Mouse (Mus musculus) cerebellum, adult 2 months (tissue): ENCODE data around the gene Pdcd5. TPM values are rescaled to one million over a fixed set of nuclear protein-coding genes. Genes with fewer than 3 reads are reported as not detected.

Source experiments
- DNase-seq, 2 experiments: peaks; one replicate each; pipeline ENCODE4 v3.0.0; 2021
- H3K27ac ChIP-seq: fragments of 200-500 bp; 2 replicates; pipeline ENCODE4 v1.5.1; 2012; ENCODE audit warnings: low read length, control low read depth, inconsistent platforms; ENCODE audit not compliant: insufficient read depth
- H3K27me3 ChIP-seq: fragments of 200-500 bp; 2 replicates; pipeline ENCODE4 v1.6.1; 2012; ENCODE audit warnings: inconsistent platforms, mild to moderate bottlenecking, low read length, moderate library complexity; ENCODE audit not compliant: control insufficient read depth, insufficient read depth
- H3K4me1 ChIP-seq: fragments of 200-500 bp; 2 replicates; pipeline ENCODE4 v1.6.1; 2011; ENCODE audit warnings: low read length; ENCODE audit not compliant: control insufficient read depth, insufficient read depth
- H3K4me3 ChIP-seq: fragments of 200-500 bp; replicated peaks from 2 replicates; pipeline ENCODE3; 2011; ENCODE audit warnings: mild to moderate bottlenecking, low read depth, low read length, control low read depth; ENCODE audit not compliant: insufficient read depth
- CTCF ChIP-seq: fragments of 200-500 bp; IDR thresholded peaks from 2 replicates; pipeline ENCODE4 v1.5.1; 2011; ENCODE audit warnings: low read depth, mild to moderate bottlenecking, control low read depth, low read length, moderate library complexity, borderline replicate concordance; ENCODE audit not compliant: insufficient read depth
- POLR2A ChIP-seq: fragments of 200-500 bp; IDR thresholded peaks from 2 replicates; pipeline ENCODE4 v1.6.1; 2011; ENCODE audit warnings: low read length, control low read depth, borderline replicate concordance; ENCODE audit not compliant: insufficient read depth
- WGBS: fragments of 180-500 bp; shearing (Covaris S2); methylation state at CpG from one replicate; pipeline ENCODE4 v1.1.7; 2018; 5-methylcytosine and 5-hydroxymethylcytosine counted together
- polyA plus RNA-seq: library from polyadenylated mRNA; depleted of rRNA; stranded (reverse); fragments of >200 nt; gene quantifications from 2 replicates; pipeline ENCODE4 v1.2.3, GENCODE M21; 2012

Gene Pdcd5
- polyA plus RNA-seq, 1 experiment: 99.5 TPM

- H3K4me3 ChIP-seq: no peak overlapping the region
- WGBS: 81% methylated on average over 10 of the region's 10 CpGs
- no peak overlapping the region for H3K27ac ChIP-seq
- no peak for DNase-seq
- no peaks in the 10 kb centered on the region for H3K4me1 ChIP-seq
- no peaks in the 10 kb centered on the region for H3K27me3 ChIP-seq
- no peak for TF ChIP-seq CTCF
- TF ChIP-seq POLR2A: no peak
Measured at GRCm38 (mm10) chr7:35651583-35652270, 4.4 kb upstream of the Pdcd5 start.

DNA sequence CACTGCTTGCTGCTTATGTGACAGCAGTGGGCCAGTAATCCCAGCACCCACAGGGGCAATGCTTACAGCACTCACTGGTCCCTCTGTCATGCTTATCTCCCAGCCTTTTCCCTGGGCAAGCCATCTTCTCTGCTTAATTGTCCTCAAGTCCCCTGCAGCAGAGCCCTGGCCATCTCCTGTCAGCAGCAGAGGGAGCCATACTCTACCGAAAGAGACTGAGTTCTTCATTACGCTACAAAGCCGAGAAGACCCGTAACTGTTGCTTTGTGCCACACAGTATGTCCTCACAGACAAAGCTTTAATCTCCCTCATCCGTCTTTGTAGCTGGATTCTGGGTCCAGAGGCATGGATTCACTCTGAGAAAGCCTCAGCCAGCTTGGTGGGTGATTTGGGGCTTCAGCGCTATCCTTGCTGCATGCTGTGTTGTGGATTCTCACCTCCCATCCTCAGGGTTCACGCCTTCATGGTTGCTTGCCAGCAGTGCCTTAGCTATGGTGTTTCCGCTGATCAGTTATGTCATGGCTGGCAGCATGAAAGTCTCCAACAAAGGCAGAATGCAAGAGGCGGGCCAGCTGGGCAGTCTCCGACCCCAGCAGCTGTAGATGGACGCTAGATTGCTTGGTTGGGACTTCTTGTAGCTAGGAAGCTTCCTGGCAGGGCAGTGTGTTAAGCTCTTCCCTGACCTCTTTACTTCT is 3.5 kb upstream of the Pdcd5 start:
- no peak for DNase-seq
- H3K4me3 ChIP-seq: no peak overlapping the region
- H3K27ac ChIP-seq: no peak overlapping the region
- 19% methylated on average over 11 of the region's 11 CpGs for WGBS
- H3K27me3 ChIP-seq: no peaks in the 10 kb centered on the region
- TF ChIP-seq CTCF (peak; percentile 25; the same call in 1 of the 2 replicates), POLR2A (no peak)
- H3K4me1 ChIP-seq: no peaks in the 10 kb centered on the region; the same call in 1 of the 2 replicates

- no peak for DNase-seq
- H3K27me3 ChIP-seq: no peaks in the 10 kb centered on the region
- H3K27ac ChIP-seq: no peak overlapping the region
- H3K4me1 ChIP-seq: no peaks in the 10 kb centered on the region; the same call in 1 of the 2 replicates
- TF ChIP-seq POLR2A (no peak), CTCF (no peak)
- no peak overlapping the region for H3K4me3 ChIP-seq
- 26% methylated on average over 3 of the region's 3 CpGs for WGBS
Measured at GRCm38 (mm10) chr7:35649071-35649470, 1.8 kb upstream of the Pdcd5 start.

- H3K4me1 ChIP-seq: no peaks in the 10 kb centered on the region; the same call in 1 of the 2 replicates
- TF ChIP-seq POLR2A (no peak), CTCF (no peak)
- no peak for DNase-seq
- no peaks in the 10 kb centered on the region for H3K27me3 ChIP-seq
- H3K27ac ChIP-seq: no peak overlapping the region
- no peak overlapping the region for H3K4me3 ChIP-seq
- WGBS: 14% methylated on average over 9 of the region's 9 CpGs
Measured at GRCm38 (mm10) chr7:35648239-35649069, 1.1 kb upstream of the Pdcd5 start.

DNA sequence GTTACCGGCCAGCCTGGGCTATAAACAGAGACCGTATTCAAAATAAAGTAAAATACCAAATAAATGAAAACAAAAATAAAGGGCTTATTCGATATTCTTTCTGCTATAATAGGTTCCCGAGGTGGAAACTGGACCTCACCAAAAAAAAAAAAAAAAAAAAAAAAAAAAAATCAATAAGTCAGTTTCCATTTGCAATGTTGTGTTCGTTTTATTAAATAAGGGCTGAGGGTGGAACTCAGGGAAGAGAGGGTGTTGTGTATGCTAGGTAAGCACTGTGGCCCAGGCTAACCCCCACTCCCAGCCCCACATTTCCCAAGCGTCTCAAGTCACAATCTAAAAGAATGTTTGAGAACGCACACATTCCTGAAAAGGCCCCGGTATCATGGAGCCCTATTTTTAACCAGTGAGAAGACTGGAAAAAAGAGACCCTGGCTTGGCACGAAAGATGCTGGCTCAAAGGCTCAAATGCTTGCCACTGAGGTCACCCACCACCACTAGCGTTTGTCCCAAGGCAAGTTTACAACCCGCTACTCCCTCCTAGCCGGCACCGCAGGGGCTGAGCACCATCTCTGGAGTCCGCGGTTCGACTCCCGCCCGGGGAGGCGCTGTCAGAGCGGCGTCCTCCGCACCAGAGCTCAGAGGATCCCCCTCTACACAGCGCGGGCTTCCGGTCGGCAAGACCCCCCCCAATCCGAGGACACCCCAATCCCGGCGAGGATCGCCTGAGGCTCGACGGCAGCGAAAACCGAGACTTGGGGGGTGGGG is 822 bp downstream of the Pdcd5 start:
- peak overlapping the region; percentile 78 for H3K4me3 ChIP-seq
- no peaks in the 10 kb centered on the region for H3K27me3 ChIP-seq
- H3K4me1 ChIP-seq: no peaks in the 10 kb centered on the region; the same call in 1 of the 2 replicates
- peak; percentile 28 to 41 for DNase-seq
- no peak overlapping the region for H3K27ac ChIP-seq
- WGBS: 9% methylated on average over 34 of the region's 34 CpGs
- TF ChIP-seq POLR2A: no peak
- no peak for TF ChIP-seq CTCF

DNA sequence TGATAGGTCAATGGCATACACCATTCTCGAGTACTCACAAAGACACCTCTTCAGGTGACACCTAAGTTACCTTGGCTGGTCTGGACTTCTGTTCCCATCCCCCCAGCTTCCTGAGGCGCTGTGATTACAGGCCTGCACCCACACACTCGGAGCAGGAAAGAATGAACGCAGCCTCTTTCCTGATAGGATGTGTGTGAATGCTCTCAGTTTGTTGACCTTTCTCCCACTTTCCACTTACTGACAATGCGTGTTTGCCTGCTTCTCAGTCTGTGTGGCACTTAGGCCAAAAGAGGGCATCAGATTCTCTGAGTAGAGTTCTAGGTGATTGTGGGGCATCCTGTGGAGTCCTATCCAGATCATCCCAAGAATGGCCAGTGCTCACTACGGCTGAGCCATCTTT is 7.2 kb downstream of the Pdcd5 start:
- H3K27me3 ChIP-seq: no peaks in the 10 kb centered on the region
- WGBS: 78% methylated on average over 6 of the region's 6 CpGs
- H3K27ac ChIP-seq: no peak overlapping the region
- DNase-seq: no peak
- TF ChIP-seq CTCF (no peak), POLR2A (no peak)
- H3K4me3 ChIP-seq: no peak overlapping the region
- no peaks in the 10 kb centered on the region for H3K4me1 ChIP-seq

DNA sequence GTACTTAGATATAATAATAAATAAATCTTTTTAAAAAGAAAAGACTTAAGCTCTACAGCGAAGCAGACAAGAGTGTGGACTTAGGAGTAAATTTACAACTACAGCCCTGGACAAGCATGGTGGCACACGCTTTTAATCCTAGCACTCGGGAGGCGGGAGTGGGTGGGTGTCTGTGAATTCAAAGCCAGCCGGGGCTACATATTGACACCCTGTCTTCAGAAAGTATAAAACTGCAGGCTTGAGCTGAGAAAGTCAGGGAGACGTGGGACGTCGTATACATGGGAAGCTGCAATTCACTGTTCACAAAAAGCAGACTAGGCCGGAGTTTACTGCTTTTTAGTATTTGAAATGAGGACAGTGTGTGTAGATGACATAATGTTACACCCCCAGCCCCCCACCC is 10.4 kb downstream of the Pdcd5 start:
- H3K27ac ChIP-seq: no peak overlapping the region
- no peaks in the 10 kb centered on the region for H3K4me1 ChIP-seq
- H3K27me3 ChIP-seq: no peaks in the 10 kb centered on the region
- no peak for TF ChIP-seq POLR2A
- TF ChIP-seq CTCF: no peak
- no peak for DNase-seq
- WGBS: 94% methylated on average over 9 of the region's 9 CpGs
- H3K4me3 ChIP-seq: no peak overlapping the region
